Mouse (Mus musculus): Measurements from ENCODE around the gene Trpc4.

DNA sequence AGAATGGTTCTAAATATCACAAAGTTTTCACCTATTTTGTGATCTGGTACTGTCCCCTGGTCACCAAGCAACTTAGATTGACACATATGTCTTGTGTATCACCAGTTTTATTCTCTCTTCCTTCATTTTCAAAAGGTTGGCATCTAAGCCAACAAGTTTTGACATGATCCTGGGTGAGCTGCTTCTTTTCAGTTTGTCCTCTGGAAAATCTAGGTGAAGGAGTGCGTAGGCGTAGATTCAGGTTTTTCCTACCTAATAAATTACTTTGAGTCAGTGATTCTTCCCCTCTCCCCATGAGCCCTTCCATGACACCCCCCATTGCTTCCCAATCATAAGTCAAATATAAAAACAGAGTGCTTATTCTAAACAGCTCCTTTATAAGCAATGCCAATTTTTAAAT is 14.5 kb upstream of the Trpc4 start:
- TF ChIP-seq GATA1 (IDR thresholded peaks at IDR 0.05; ENCODE audit: low read length), result no peak
- no peak for TF ChIP-seq TAL1 (IDR thresholded peaks at IDR 0.05; ENCODE audit: low read length)
